Mouse (Mus musculus): ENCODE data around the gene Oas2. TPM values are rescaled to one million over a fixed set of nuclear protein-coding genes. Genes with fewer than 3 reads are reported as not detected.
A peak's percentile ranks its signal among the peaks of the same experiment; 100 is the strongest.

Oas2 gene
- total RNA-seq, 2 experiments from 2014 or later: 0.07 to 0.10 TPM

- intact Hi-C loops (cut with DNase I): no loop called here
- peak in 1 of 2 experiments; percentile 21 for DNase-seq
Measured at GRCm38 (mm10) chr5:120698801-120699391, 50.8 kb downstream of the Oas2 start.

- no peak for DNase-seq
- intact Hi-C loops (cut with DNase I): no loop called here
Measured at GRCm38 (mm10) chr5:120698181-120698580, 51.5 kb downstream of the Oas2 start.

- DNase-seq: no peak
- intact Hi-C loops (cut with DNase I): no loop called here
Measured at GRCm38 (mm10) chr5:120696865-120697264, 52.8 kb downstream of the Oas2 start.

- intact Hi-C loops (cut with DNase I): no loop called here
- DNase-seq: no peak
Measured at GRCm38 (mm10) chr5:120696057-120696743, 53.5 kb downstream of the Oas2 start.

GRCm38 (mm10) chr5:120694695-120695074 is 55.0 kb downstream of the Oas2 start:
- DNase-seq: no peak
- intact Hi-C loops (cut with DNase I): no loop called here

- intact Hi-C loops (cut with DNase I): no loop called here
- no peak for DNase-seq
Measured at GRCm38 (mm10) chr5:120693931-120694694, 55.5 kb downstream of the Oas2 start.

GRCm38 (mm10) chr5:120692034-120692433 is 57.6 kb downstream of the Oas2 start:
- no peak for DNase-seq
- intact Hi-C loops (cut with DNase I): no loop called here

- DNase-seq: no peak
- intact Hi-C loops (cut with DNase I): no loop called here
Measured at GRCm38 (mm10) chr5:120690417-120690816, 59.2 kb downstream of the Oas2 start.

GRCm38 (mm10) chr5:120688434-120688833 is 61.2 kb downstream of the Oas2 start:
- intact Hi-C loops (cut with DNase I): no loop called here
- no peak for DNase-seq

- no peak for DNase-seq
- intact Hi-C loops (cut with DNase I): no loop called here
Measured at GRCm38 (mm10) chr5:120687897-120688296, 61.8 kb downstream of the Oas2 start.

- DNase-seq: no peak
- intact Hi-C loops (cut with DNase I): no loop called here
Measured at GRCm38 (mm10) chr5:120687484-120687851, 62.2 kb downstream of the Oas2 start.

GRCm38 (mm10) chr5:120686749-120687483 is 62.7 kb downstream of the Oas2 start:
- intact Hi-C loops (cut with DNase I): no loop called here
- DNase-seq: no peak

- intact Hi-C loops (cut with DNase I): no loop called here
- no peak for DNase-seq
Measured at GRCm38 (mm10) chr5:120685678-120686077, 64.0 kb downstream of the Oas2 start.

- DNase-seq: no peak
- intact Hi-C loops (cut with DNase I): no loop called here
Measured at GRCm38 (mm10) chr5:120682982-120683771, 66.5 kb downstream of the Oas2 start.

GRCm38 (mm10) chr5:120680918-120681317 is 68.7 kb downstream of the Oas2 start:
- intact Hi-C loops (cut with DNase I): no loop called here

More at GRCm38 (mm10) chr5:120680918-120681317, 68.7 kb downstream of the Oas2 start:
- DNase-seq: no peak

Other genes with a start within 250 kb of the Oas2 start
- 10 to 100 TPM; 45.6 to 45.8 TPM for gene Plbd2, start 246.2 kb downstream of the Oas2 start, total RNA-seq (2021)
- gene Slc8b1, start 238.7 kb downstream of the Oas2 start, total RNA-seq (2021): 10 to 100 TPM in 1 of 2 experiments, 1 to 10 TPM in 1; 8.3 to 12.6 TPM
- 10 to 100 TPM; 33.0 to 38.7 TPM for gene Tpcn1, start 161.2 kb downstream of the Oas2 start, total RNA-seq (2021)
- under 1 TPM in 1 of 2 experiments, not detected in 1; 0.17 TPM for gene Iqcd, start 160.8 kb downstream of the Oas2 start, total RNA-seq (2021)
- 10 to 100 TPM; 12.7 to 13.1 TPM for gene Rita1, start 137.3 kb downstream of the Oas2 start, total RNA-seq (2021)
- 10 to 100 TPM; 27.1 to 28.3 TPM for gene Ddx54, start 137.1 kb downstream of the Oas2 start, total RNA-seq (2021)
- gene Cfap73, start 115.6 kb downstream of the Oas2 start, total RNA-seq (2021): not detected
- under 1 TPM; 0.15 to 0.31 TPM for gene Rasal1, start 101.0 kb downstream of the Oas2 start, total RNA-seq (2021)
- 1 to 10 TPM in 1 of 2 experiments, under 1 TPM in 1; 0.99 to 1.5 TPM for gene Dtx1, start 37.9 kb downstream of the Oas2 start, total RNA-seq (2021)
- under 1 TPM in 1 of 2 experiments, not detected in 1; 0.12 TPM for gene Oas3, start 27.8 kb upstream of the Oas2 start, total RNA-seq (2021)
- gene Oas1e, start 45.7 kb upstream of the Oas2 start, total RNA-seq (2021): not detected
- under 1 TPM; 0.69 TPM for gene Oas1c, start 62.7 kb upstream of the Oas2 start, total RNA-seq (2021)
- not detected for gene Oas1f, start 97.5 kb upstream of the Oas2 start, total RNA-seq (2021)
- not detected for gene Oas1h, start 111.6 kb upstream of the Oas2 start, total RNA-seq (2021)
- gene Oas1g, start 137.8 kb upstream of the Oas2 start, total RNA-seq (2021): not detected
- under 1 TPM; 0.17 TPM for gene Oas1a, start 157.7 kb upstream of the Oas2 start, total RNA-seq (2021)
- gene Oas1d, start 164.7 kb upstream of the Oas2 start, total RNA-seq (2021): not detected